Comparison of ENCODE assay signal across 8 mouse cellular contexts in the genomic region with DNA sequence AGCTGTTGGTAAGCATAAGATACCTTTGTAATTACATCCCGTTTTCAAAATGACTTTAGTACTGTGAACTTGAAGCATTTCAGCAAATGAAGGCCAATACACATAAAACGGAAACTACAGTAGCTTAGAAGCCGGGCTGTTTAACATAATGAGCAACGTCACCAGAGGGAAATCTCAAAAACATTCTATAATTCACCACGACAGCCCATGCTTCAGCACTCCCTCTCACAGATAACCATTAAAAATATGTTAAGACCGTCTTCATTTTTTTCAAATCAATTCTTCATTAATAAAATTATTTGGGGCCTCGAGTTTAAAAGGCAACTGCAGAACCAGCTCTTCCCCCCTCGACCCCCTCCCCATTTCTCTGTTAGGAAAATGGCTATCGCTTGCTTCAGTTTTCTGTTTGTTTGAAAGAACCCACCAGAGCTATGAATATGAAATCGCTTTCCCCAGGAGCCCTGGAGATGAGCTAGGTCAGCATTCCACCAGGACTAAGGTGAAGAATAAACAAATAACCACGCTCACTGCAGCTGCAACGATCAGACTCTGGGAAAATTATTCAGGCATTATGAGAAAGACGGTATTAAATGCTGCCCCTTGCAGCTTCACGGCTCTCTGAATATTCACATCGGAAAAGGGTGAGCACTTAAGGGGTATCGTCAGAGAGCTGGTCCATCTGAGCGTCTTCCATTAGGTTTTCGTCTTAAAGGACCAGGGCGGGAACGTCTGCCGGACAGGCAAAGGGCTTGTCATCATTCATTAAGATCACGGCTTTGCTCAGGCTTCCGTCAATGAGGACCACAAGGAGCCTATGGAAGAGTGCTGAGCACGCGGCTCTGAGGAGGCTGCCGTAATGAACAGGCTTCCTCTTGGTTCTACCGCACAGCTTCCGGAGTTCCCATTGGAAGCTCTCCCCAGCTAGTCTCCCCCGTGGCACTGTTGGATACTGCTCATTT.
DNase-seq lines count a peak whose midpoint lies in the region; ATAC-seq and TF ChIP-seq lines count a peak whose summit lies in the region.

No protein-coding gene starts in this region.

- intact Hi-C loops in left cerebral cortex, adult 2 months (cut with DNase I): loop anchor here (5.0 kb wide), 1 partner anchor 132 kb away; no protein-coding TSS in a partner anchor
- intact Hi-C loops in left cerebral cortex, postnatal 14 days (cut with DNase I): loop anchor here (5.0 kb wide), 1 partner anchor 57 kb away; no protein-coding TSS in a partner anchor

- H3K36me3 ChIP-seq in embryonic facial prominence, embryonic 13.5 days: no peaks in the 10 kb centered on the region
- H3K36me3 ChIP-seq in hindbrain, embryonic 14.5 days (replicated peaks; ENCODE audit: control insufficient read depth, insufficient read depth): no peaks in the 10 kb centered on the region
- H3K36me3 ChIP-seq in neural tube, embryonic 13.5 days: no peaks in the 10 kb centered on the region

- no peak for TF ChIP-seq CTCF in left cerebral cortex, adult 2 months (IDR thresholded peaks at IDR 0.05)

- H3K27ac ChIP-seq in left cerebral cortex, adult 2 months: peak overlapping the region; percentile 20; the same call in 1 of the 2 replicates
- H3K27ac ChIP-seq in embryonic facial prominence, embryonic 13.5 days: no peak overlapping the region
- H3K27ac ChIP-seq in hindbrain, embryonic 14.5 days: peak overlapping the region; percentile 83
- peak overlapping the region; percentile 83 for H3K27ac ChIP-seq in neural tube, embryonic 13.5 days (replicated peaks)

- 26% methylated on average over 29 of the region's 29 CpGs for WGBS in embryonic facial prominence, embryonic 13.5 days
- 26% methylated on average over 29 of the region's 29 CpGs for WGBS in hindbrain, embryonic 14.5 days
- WGBS in neural tube, embryonic 13.5 days: 33% methylated on average over 29 of the region's 29 CpGs

- peak overlapping the region; percentile 54 for H3K4me2 ChIP-seq in embryonic facial prominence, embryonic 13.5 days
- peak overlapping the region; percentile 66 for H3K4me2 ChIP-seq in hindbrain, embryonic 14.5 days (replicated peaks)
- H3K4me2 ChIP-seq in neural tube, embryonic 13.5 days: peak overlapping the region; percentile 60

- no peaks in the 10 kb centered on the region for H3K9me3 ChIP-seq in embryonic facial prominence, embryonic 13.5 days
- H3K9me3 ChIP-seq in hindbrain, embryonic 14.5 days (ENCODE audit: control insufficient read depth, low read length): no peaks in the 10 kb centered on the region
- H3K9me3 ChIP-seq in neural tube, embryonic 13.5 days: no peaks in the 10 kb centered on the region

- no peak overlapping the region for H3K9ac ChIP-seq in embryonic facial prominence, embryonic 13.5 days
- peak overlapping the region; percentile 62 for H3K9ac ChIP-seq in hindbrain, embryonic 14.5 days
- peak overlapping the region; percentile 66 for H3K9ac ChIP-seq in neural tube, embryonic 13.5 days

- no peak for DNase-seq in left cerebral cortex, adult 2 months (ENCODE audit: extremely low spot score in 1 of 2, low spot score in 2 of 2)
- no peak for DNase-seq in left cerebral cortex, postnatal 14 days (ENCODE audit: low spot score in 2 of 2)
- peak; percentile 69 for DNase-seq in hindbrain, embryonic 14.5 days (ENCODE audit: low spot score)
- DNase-seq in yolk sac, embryonic 10.5 days (ENCODE audit: low spot score): no peak
- no peak for DNase-seq in cerebellum, adult 11-12 months

- H3K4me3 ChIP-seq in left cerebral cortex, adult 2 months: peak overlapping the region; percentile 41
- peak overlapping the region; percentile 27 for H3K4me3 ChIP-seq in embryonic facial prominence, embryonic 13.5 days
- peak overlapping the region; percentile 33 for H3K4me3 ChIP-seq in hindbrain, embryonic 14.5 days (replicated peaks; ENCODE audit: low read length)
- H3K4me3 ChIP-seq in neural tube, embryonic 13.5 days: peak overlapping the region; percentile 32

- peaks cover 33% of the 10 kb centered on the region for H3K4me1 ChIP-seq in embryonic facial prominence, embryonic 13.5 days
- H3K4me1 ChIP-seq in hindbrain, embryonic 14.5 days (replicated peaks; ENCODE audit: control insufficient read depth, insufficient read depth, low read length): peaks cover 25% of the 10 kb centered on the region
- H3K4me1 ChIP-seq in neural tube, embryonic 13.5 days (replicated peaks): peaks cover 34% of the 10 kb centered on the region

- no peaks in the 10 kb centered on the region for H3K27me3 ChIP-seq in embryonic facial prominence, embryonic 13.5 days
- H3K27me3 ChIP-seq in hindbrain, embryonic 14.5 days (ENCODE audit: control insufficient read depth, insufficient read depth, low read length): no peaks in the 10 kb centered on the region
- H3K27me3 ChIP-seq in neural tube, embryonic 13.5 days: no peaks in the 10 kb centered on the region

- ATAC-seq in embryonic facial prominence, embryonic 13.5 days (ENCODE audit: insufficient number of reproducible peaks, insufficient read depth, low FRiP score, low TSS enrichment, low read depth): no peak
- peak; percentile 72 for ATAC-seq in hindbrain, embryonic 14.5 days (ENCODE audit: low FRiP score)
- peak; percentile 64 for ATAC-seq in neural tube, embryonic 13.5 days (ENCODE audit: low read depth)
- ATAC-seq in monocyte, adult 5-6 weeks (replicated peaks; ENCODE audit: insufficient number of reproducible peaks, low FRiP score, low TSS enrichment, poor library complexity, severe bottlenecking): no peak

Comparison
In these comparisons a context has a peak if more than half of its experiments do, and no peak if none do; other contexts are left out.
1. ATAC-seq: peak in hindbrain, embryonic 14.5 days (single experiment) and neural tube, embryonic 13.5 days (single experiment); none in embryonic facial prominence, embryonic 13.5 days (single experiment) and monocyte, adult 5-6 weeks (single experiment).
2. Peak in every context shown above with its lines, with median percentiles within 50 percentile points of each other: H3K4me3 ChIP-seq and H3K4me2 ChIP-seq.